Comparison of ENCODE assay signal across 10 mouse cellular contexts in the genomic region with DNA sequence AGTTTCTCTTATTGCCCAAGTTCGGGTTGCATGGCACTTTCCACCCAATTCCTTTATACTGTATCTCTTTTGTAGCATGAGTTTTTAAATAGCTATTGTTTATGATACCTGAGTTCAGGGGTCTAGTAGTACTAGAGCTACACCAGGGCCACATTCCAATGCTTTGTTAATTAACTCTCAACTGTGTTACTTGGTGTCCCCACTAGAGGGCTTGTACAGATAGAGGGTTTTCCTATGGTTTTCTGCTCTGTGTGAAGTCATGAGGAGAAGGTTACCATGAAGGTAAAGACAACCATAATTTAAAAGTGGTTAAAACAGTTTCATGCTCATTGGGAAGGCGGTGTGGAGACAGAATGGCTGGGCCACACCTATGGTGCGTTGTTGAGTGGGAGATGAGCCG.
A peak's percentile ranks its signal among the peaks of the same experiment; 100 is the strongest.
DNase-seq lines count a peak whose midpoint lies in the region; ATAC-seq and TF ChIP-seq lines count a peak whose summit lies in the region.
"Had no signal": no experiment of that assay in that cellular context is flagged by ENCODE, and none has a peak within 500 bp of the region (broad histone marks: within the 10 kb centered on the region; RNA-seq: fewer than 3 reads in every experiment).

No protein-coding gene starts in this region.

- peak; percentile 57 for TF ChIP-seq CTCF in liver, postnatal 0 days (IDR thresholded peaks at IDR 0.05; ENCODE audit: low read depth)

- no peaks in the 10 kb centered on the region for H3K9me3 ChIP-seq in embryonic facial prominence, embryonic 11.5 days (replicated peaks; ENCODE audit: control insufficient read depth, low read length)
- 0 out of 2 replicates have a peak, but pooled peaks cover 2% of the 10 kb centered on the region for H3K9me3 ChIP-seq in embryonic facial prominence, embryonic 10.5 days
- no peaks in the 10 kb centered on the region for H3K9me3 ChIP-seq in liver, postnatal 0 days (ENCODE audit: low read length)
- H3K9me3 ChIP-seq: embryonic facial prominence, embryonic 12.5 days; heart, embryonic 15.5 days had no signal

- H3K36me3 ChIP-seq in embryonic facial prominence, embryonic 11.5 days (replicated peaks; ENCODE audit: control insufficient read depth, insufficient read depth, low read depth, low read length): no peaks in the 10 kb centered on the region
- H3K36me3 ChIP-seq in embryonic facial prominence, embryonic 10.5 days (replicated peaks): no peaks in the 10 kb centered on the region
- no peaks in the 10 kb centered on the region for H3K36me3 ChIP-seq in liver, postnatal 0 days (replicated peaks; ENCODE audit: insufficient read depth, low read length)
- H3K36me3 ChIP-seq: embryonic facial prominence, embryonic 12.5 days; heart, embryonic 15.5 days had no signal

- H3K9ac ChIP-seq in embryonic facial prominence, embryonic 11.5 days (replicated peaks; ENCODE audit: low read length): no peak overlapping the region
- H3K9ac ChIP-seq in liver, postnatal 0 days (replicated peaks): no peak overlapping the region
- H3K9ac ChIP-seq: embryonic facial prominence, embryonic 12.5 days; heart, embryonic 15.5 days had no signal

- TF ChIP-seq EP300 in liver, postnatal 0 days (IDR thresholded peaks at IDR 0.05; ENCODE audit: low read depth): no peak

- ATAC-seq in embryonic facial prominence, embryonic 11.5 days (replicated peaks; ENCODE audit: insufficient number of reproducible peaks, low FRiP score, low TSS enrichment, low read depth): no peak
- no peak for ATAC-seq in liver, postnatal 0 days
- ATAC-seq in megakaryocyte progenitor cell, adult 5-6 weeks (replicated peaks; ENCODE audit: poor library complexity): peak; percentile 68

- H3K27ac ChIP-seq in embryonic facial prominence, embryonic 11.5 days (replicated peaks; ENCODE audit: low read depth, low read length): no peak overlapping the region
- H3K27ac ChIP-seq in embryonic facial prominence, embryonic 10.5 days (replicated peaks): no peak overlapping the region
- H3K27ac ChIP-seq in liver, postnatal 0 days (ENCODE audit: low read depth): no peak overlapping the region
- H3K27ac ChIP-seq: embryonic facial prominence, embryonic 12.5 days; heart, embryonic 15.5 days had no signal

- no peak overlapping the region for H3K4me3 ChIP-seq in embryonic facial prominence, embryonic 11.5 days (ENCODE audit: low read depth, low read length)
- H3K4me3 ChIP-seq in embryonic facial prominence, embryonic 10.5 days: no peak overlapping the region
- H3K4me3 ChIP-seq in liver, postnatal 0 days (ENCODE audit: low read depth, low read length): no peak overlapping the region
- H3K4me3 ChIP-seq: embryonic facial prominence, embryonic 12.5 days; heart, embryonic 15.5 days had no signal

- peak; percentile 54 for DNase-seq in embryonic facial prominence, embryonic 11.5 days (ENCODE audit: low spot score)
- no peak for DNase-seq in embryonic facial prominence, embryonic 10.5 days (ENCODE audit: low spot score)
- DNase-seq in liver, postnatal 0 days: no peak
- no peak for DNase-seq in liver
- peak; percentile 22 for DNase-seq in brain, adult 2 months (ENCODE audit: low read depth, low spot score)
- no peak for DNase-seq in gastrocnemius, postnatal 10 days
- DNase-seq in urinary bladder, postnatal 10 days (ENCODE audit: low spot score): no peak

- 77% methylated on average over 4 of the region's 4 CpGs for WGBS in embryonic facial prominence, embryonic 11.5 days
- WGBS in embryonic facial prominence, embryonic 10.5 days: 75% methylated on average over 4 of the region's 4 CpGs
- WGBS in liver, postnatal 0 days (ENCODE audit: insufficient replicate concordance): 68% methylated on average over 4 of the region's 4 CpGs

- no peaks in the 10 kb centered on the region for H3K4me1 ChIP-seq in embryonic facial prominence, embryonic 11.5 days (ENCODE audit: control insufficient read depth, insufficient read depth, low read length)
- no peaks in the 10 kb centered on the region for H3K4me1 ChIP-seq in embryonic facial prominence, embryonic 10.5 days
- H3K4me1 ChIP-seq in liver, postnatal 0 days (ENCODE audit: insufficient read depth): no peaks in the 10 kb centered on the region
- H3K4me1 ChIP-seq: embryonic facial prominence, embryonic 12.5 days had no signal

- no peaks in the 10 kb centered on the region for H3K27me3 ChIP-seq in embryonic facial prominence, embryonic 11.5 days (ENCODE audit: control insufficient read depth, insufficient read depth, low read length)
- no peaks in the 10 kb centered on the region for H3K27me3 ChIP-seq in embryonic facial prominence, embryonic 10.5 days (replicated peaks; ENCODE audit: low read depth, poor library complexity, severe bottlenecking)
- H3K27me3 ChIP-seq in liver, postnatal 0 days (ENCODE audit: insufficient read depth, low read length): no peaks in the 10 kb centered on the region
- H3K27me3 ChIP-seq: embryonic facial prominence, embryonic 12.5 days; heart, embryonic 15.5 days had no signal

- no peak overlapping the region for H3K4me2 ChIP-seq in embryonic facial prominence, embryonic 11.5 days (ENCODE audit: low read depth, low read length)
- H3K4me2 ChIP-seq in liver, postnatal 0 days (ENCODE audit: low read depth, low read length): no peak overlapping the region
- H3K4me2 ChIP-seq: embryonic facial prominence, embryonic 12.5 days; heart, embryonic 15.5 days had no signal

Comparison
In these comparisons a context has a peak if more than half of its experiments do, and no peak if none do; other contexts are left out.
1. DNase-seq: peak in embryonic facial prominence, embryonic 11.5 days (single experiment) and brain, adult 2 months (single experiment); none in embryonic facial prominence, embryonic 10.5 days (single experiment), liver, postnatal 0 days (single experiment), liver (single experiment), gastrocnemius, postnatal 10 days (single experiment) and urinary bladder, postnatal 10 days (single experiment).